Mouse (Mus musculus): ENCODE results near the gene Tulp2.

- TF ChIP-seq POLR2A (IDR thresholded peaks at IDR 0.05; ENCODE audit: low read depth, low read length) (no peak), CTCF (IDR thresholded peaks at IDR 0.05; ENCODE audit: extremely low read depth, insufficient read depth, insufficient read length, insufficient replicate concordance) (no peak)
Observed at GRCm38 (mm10) chr7:45526474-45527120, 44.9 kb downstream of the Tulp2 start.
